ENCODE assay signal across 9 mouse cellular contexts in the genomic region with DNA sequence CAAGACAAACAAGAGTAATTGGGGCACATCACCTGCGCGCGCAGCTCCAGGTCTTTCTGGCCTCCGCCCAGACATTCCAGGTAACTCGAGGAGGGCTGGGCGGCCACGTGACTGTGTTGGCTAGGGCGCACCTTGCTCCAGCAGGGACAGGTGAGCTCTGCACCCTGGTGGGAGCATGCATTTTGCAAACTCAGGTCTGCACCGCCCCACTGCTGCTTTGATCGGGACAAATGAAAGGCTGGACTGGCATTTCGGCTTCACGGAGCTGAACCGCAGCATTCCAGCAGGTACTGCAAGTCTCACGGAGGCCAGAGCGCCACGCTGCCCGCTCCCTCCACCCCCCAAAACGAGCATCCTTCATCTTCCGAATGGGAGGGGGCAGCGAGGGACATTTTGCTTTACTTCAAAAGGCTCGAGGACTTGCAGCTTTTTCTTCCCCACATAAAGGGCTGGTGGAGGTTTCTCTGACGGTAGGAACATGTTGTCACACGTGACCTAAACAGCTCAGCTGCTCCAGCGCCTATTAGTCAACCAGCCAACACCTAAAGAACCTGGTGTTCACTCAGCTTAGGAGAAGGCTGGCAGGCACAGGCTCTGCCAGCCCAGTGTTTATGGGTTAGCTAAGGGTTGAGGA. TPM values are rescaled to one million over a fixed set of nuclear protein-coding genes. Genes with fewer than 3 reads are reported as not detected.
DNase-seq lines count a peak whose midpoint lies in the region; ATAC-seq lines count a peak whose summit lies in the region.
"Had no signal": no experiment of that assay in that cellular context is flagged by ENCODE, and none has a peak within 500 bp of the region (broad histone marks: within the 10 kb centered on the region; RNA-seq: fewer than 3 reads in every experiment).

A gene (minus strand): TSS at position 320 of the 634 bp plus-strand sequence.

- H3K4me1 ChIP-seq in heart, embryonic 10.5 days, result peaks cover 22% of the 10 kb centered on the region
- peaks cover 37% of the 10 kb centered on the region for H3K4me1 ChIP-seq in embryonic facial prominence, embryonic 13.5 days
- H3K4me1 ChIP-seq in hindbrain, embryonic 16.5 days (ENCODE audit: control insufficient read depth, insufficient read depth, low read depth, low read length), result peaks cover 15% of the 10 kb centered on the region

- peaks cover 52% of the 10 kb centered on the region for H3K27me3 ChIP-seq in heart, embryonic 10.5 days (ENCODE audit: insufficient read depth, poor library complexity, severe bottlenecking)
- H3K27me3 ChIP-seq in embryonic facial prominence, embryonic 13.5 days, result peaks cover 6% of the 10 kb centered on the region; the same call in 1 of the 2 replicates
- no peaks in the 10 kb centered on the region for H3K27me3 ChIP-seq in hindbrain, embryonic 16.5 days (replicated peaks; ENCODE audit: control insufficient read depth, insufficient read depth, low read length)

- WGBS in heart, embryonic 10.5 days, result 1% methylated on average over 24 of the region's 24 CpGs
- 2% methylated on average over 24 of the region's 24 CpGs for WGBS in embryonic facial prominence, embryonic 13.5 days
- WGBS in hindbrain, embryonic 16.5 days, result 3% methylated on average over 24 of the region's 24 CpGs

- H3K9me3 ChIP-seq in heart, embryonic 10.5 days, result no peaks in the 10 kb centered on the region
- H3K9me3 ChIP-seq in embryonic facial prominence, embryonic 13.5 days, result no peaks in the 10 kb centered on the region
- no peaks in the 10 kb centered on the region for H3K9me3 ChIP-seq in hindbrain, embryonic 16.5 days (ENCODE audit: control insufficient read depth, low read length)
- H3K9me3 ChIP-seq: G1E had no signal

- H3K4me3 ChIP-seq in heart, embryonic 10.5 days, result peak within 1 kb of the TSS; percentile 62
- peak within 1 kb of the TSS; percentile 39 for H3K4me3 ChIP-seq in embryonic facial prominence, embryonic 13.5 days
- peak within 1 kb of the TSS; percentile 50 for H3K4me3 ChIP-seq in hindbrain, embryonic 16.5 days (ENCODE audit: low read length)

- H3K4me2 ChIP-seq in embryonic facial prominence, embryonic 13.5 days, result peak within 1 kb of the TSS; percentile 64
- H3K4me2 ChIP-seq in hindbrain, embryonic 16.5 days (ENCODE audit: low read length), result peak within 1 kb of the TSS; percentile 78

- H3K9ac ChIP-seq in embryonic facial prominence, embryonic 13.5 days, result peak within 1 kb of the TSS; percentile 54
- H3K9ac ChIP-seq in hindbrain, embryonic 16.5 days (ENCODE audit: low read depth, low read length), result peak within 1 kb of the TSS; percentile 63

- ATAC-seq in embryonic facial prominence, embryonic 13.5 days (ENCODE audit: insufficient number of reproducible peaks, insufficient read depth, low FRiP score, low TSS enrichment, low read depth), result peak; percentile 80
- ATAC-seq in hindbrain, embryonic 16.5 days, result peak; percentile 88

- H3K27ac ChIP-seq in heart, embryonic 10.5 days, result peak within 1 kb of the TSS; percentile 62
- peak within 1 kb of the TSS; percentile 78 for H3K27ac ChIP-seq in embryonic facial prominence, embryonic 13.5 days
- peak within 1 kb of the TSS; percentile 72 for H3K27ac ChIP-seq in hindbrain, embryonic 16.5 days (ENCODE audit: low read depth, low read length)

- no peak for DNase-seq in heart, embryonic 10.5 days (ENCODE audit: low spot score)
- DNase-seq in heart, adult 8-10 months (ENCODE audit: low spot score), result no peak
- peak; percentile 47 for DNase-seq in left cerebral cortex, adult 11 months (ENCODE audit: low spot score)
- DNase-seq in lung, postnatal 14 days, result peak; percentile 86
- peak; percentile 51 for DNase-seq in ovary, postnatal 14 days (ENCODE audit: low spot score)
- DNase-seq in urinary bladder, postnatal 10 days (ENCODE audit: low spot score), result peak; percentile 50

- no peaks in the 10 kb centered on the region for H3K36me3 ChIP-seq in heart, embryonic 10.5 days
- no peaks in the 10 kb centered on the region for H3K36me3 ChIP-seq in embryonic facial prominence, embryonic 13.5 days
- no peaks in the 10 kb centered on the region for H3K36me3 ChIP-seq in hindbrain, embryonic 16.5 days (ENCODE audit: control insufficient read depth, insufficient read depth, low read length)
- H3K36me3 ChIP-seq: G1E had no signal

RNA-seq across cellular contexts. Expression of the gene that starts here (rescaled TPM):
- polyA plus RNA-seq in heart, embryonic 10.5 days (2016; fragmentation: Nextera tagmentation; extraction: Ambion mirVana), result 2.0 and 2.5 TPM in 2 replicates
- total RNA-seq in heart, adult 8-10 months (2022), result not detected
- polyA plus RNA-seq in embryonic facial prominence, embryonic 13.5 days (2015; fragmentation: Nextera tagmentation; extraction: Ambion mirVana), result 6.2 and 7.5 TPM in 2 replicates
- 12.7 and 14.0 TPM in 2 replicates for polyA plus RNA-seq in hindbrain, embryonic 16.5 days (2015; fragmentation: Nextera tagmentation; extraction: Ambion mirVana)

Comparison
In these comparisons a context has a peak if more than half of its experiments do, and no peak if none do; other contexts are left out.
1. DNase-seq: peak in left cerebral cortex, adult 11 months (single experiment), lung, postnatal 14 days (single experiment), ovary, postnatal 14 days (single experiment) and urinary bladder, postnatal 10 days (single experiment); none in heart, embryonic 10.5 days (single experiment) and heart, adult 8-10 months (single experiment).
2. Peak in every context shown above with its lines, with median percentiles within 50 percentile points of each other: H3K27ac ChIP-seq and H3K4me3 ChIP-seq.